Mouse (Mus musculus): Measurements from ENCODE around the gene Mafb.

Mafb gene

GRCm38 (mm10) chr2:160364128-160364650 lies 2.7 kb downstream of the Mafb start:
- no peak for DNase-seq (ENCODE audit: low spot score in 2 of 2)

- no peak for DNase-seq (ENCODE audit: low spot score in 2 of 2)
Measured at GRCm38 (mm10) chr2:160363201-160363600, 3.7 kb downstream of the Mafb start.

GRCm38 (mm10) chr2:160361442-160362121 lies 5.3 kb downstream of the Mafb start:
- DNase-seq (ENCODE audit: low spot score in 2 of 2) = no peak

GRCm38 (mm10) chr2:160360234-160360874 lies 6.5 kb downstream of the Mafb start:
- no peak for DNase-seq (ENCODE audit: low spot score in 2 of 2)

GRCm38 (mm10) chr2:160358896-160359295 lies 8.0 kb downstream of the Mafb start:
- DNase-seq (ENCODE audit: low spot score in 2 of 2) = no peak

GRCm38 (mm10) chr2:160357442-160357841 lies 9.4 kb downstream of the Mafb start:
- DNase-seq (ENCODE audit: low spot score in 2 of 2) = no peak

- no peak for DNase-seq (ENCODE audit: low spot score in 2 of 2)
Measured at GRCm38 (mm10) chr2:160356132-160356531, 10.7 kb downstream of the Mafb start.

- no peak for DNase-seq (ENCODE audit: low spot score in 2 of 2)
Measured at GRCm38 (mm10) chr2:160354319-160354718, 12.5 kb downstream of the Mafb start.

- DNase-seq (ENCODE audit: low spot score in 2 of 2) = no peak
Measured at GRCm38 (mm10) chr2:160353581-160353980, 13.3 kb downstream of the Mafb start.

- peak in 1 of 2 experiments; percentile 40 for DNase-seq (ENCODE audit: low spot score in 2 of 2)
Measured at GRCm38 (mm10) chr2:160351038-160351574, 15.8 kb downstream of the Mafb start.

GRCm38 (mm10) chr2:160349578-160349977 lies 17.3 kb downstream of the Mafb start:
- DNase-seq (ENCODE audit: low spot score in 2 of 2) = no peak

- no peak for DNase-seq (ENCODE audit: low spot score in 2 of 2)
Measured at GRCm38 (mm10) chr2:160348796-160349195, 18.1 kb downstream of the Mafb start.

- no peak for DNase-seq (ENCODE audit: low spot score in 2 of 2)
Measured at GRCm38 (mm10) chr2:160348072-160348604, 18.7 kb downstream of the Mafb start.

GRCm38 (mm10) chr2:160345644-160346043 lies 21.2 kb downstream of the Mafb start:
- DNase-seq (ENCODE audit: low spot score in 2 of 2) = no peak

- no peak for DNase-seq (ENCODE audit: low spot score in 2 of 2)
Measured at GRCm38 (mm10) chr2:160340121-160340520, 26.7 kb downstream of the Mafb start.

- DNase-seq (ENCODE audit: low spot score in 2 of 2) = no peak
Measured at GRCm38 (mm10) chr2:160339595-160339994, 27.3 kb downstream of the Mafb start.

GRCm38 (mm10) chr2:160336053-160336452 lies 30.8 kb downstream of the Mafb start:
- DNase-seq (ENCODE audit: low spot score in 2 of 2) = no peak

GRCm38 (mm10) chr2:160335043-160335442 lies 31.8 kb downstream of the Mafb start:
- no peak for DNase-seq (ENCODE audit: low spot score in 2 of 2)

GRCm38 (mm10) chr2:160334111-160334661 lies 32.7 kb downstream of the Mafb start, which contains the start of gene Gm826:
TSS of gene Gm826 (minus strand) at chr2:160334162.
- DNase-seq (ENCODE audit: low spot score in 2 of 2) = no peak

GRCm38 (mm10) chr2:160332516-160333325 lies 34.1 kb downstream of the Mafb start:
- DNase-seq (ENCODE audit: low spot score in 2 of 2) = no peak

GRCm38 (mm10) chr2:160328886-160329285 lies 38.0 kb downstream of the Mafb start:
- peak; percentile 53 to 59 for DNase-seq (ENCODE audit: low spot score in 2 of 2)

Measured in right cerebral cortex, postnatal 10 days (tissue).